Mouse (Mus musculus) adrenal gland, postnatal 36 days (tissue): Measurements from ENCODE around the gene Daxx. TPM values are rescaled to one million over a fixed set of nuclear protein-coding genes. Genes with fewer than 3 reads are reported as not detected.
"Not testable (repeated sequence)": the region's sequence is repeated elsewhere in the genome, so short reads cannot be mapped to it uniquely, and the experiment has no call there.

Experiments
- DNase-seq, 2 experiments: peaks; one replicate each; pipeline ENCODE4 v3.0.0; 2021; ENCODE audit warnings: mixed read lengths in 1 of 2
- total RNA-seq, 2 experiments: library from RNA; stranded (reverse); gene quantifications; 2 replicates each; pipeline ENCODE4 v1.2.3; 2021

Gene Daxx
- total RNA-seq, 2 experiments from 2014 or later = 29.2 to 30.2 TPM

GRCm38 (mm10) chr17:33902491-33902890 is 6.7 kb upstream of the Daxx start:
- DNase-seq = no peak

- DNase-seq = not testable (repeated sequence)
Measured at GRCm38 (mm10) chr17:33903911-33904651, 5.1 kb upstream of the Daxx start.

- not testable (repeated sequence) for DNase-seq
Measured at GRCm38 (mm10) chr17:33904835-33905234, 4.4 kb upstream of the Daxx start, which contains the start of gene Platr17. TSS of gene Platr17 (plus strand) at chr17:33905135.

GRCm38 (mm10) chr17:33908331-33909076 is 710 bp upstream of the Daxx start:
- peak; percentile 51 to 62 for DNase-seq

- peak; percentile 76 to 78 for DNase-seq
Measured at GRCm38 (mm10) chr17:33909869-33910250, 646 bp downstream of the Daxx start.

- no peak for DNase-seq
Measured at GRCm38 (mm10) chr17:33910346-33911051, 1.3 kb downstream of the Daxx start.

GRCm38 (mm10) chr17:33911052-33911812 is 2.0 kb downstream of the Daxx start:
- no peak for DNase-seq

GRCm38 (mm10) chr17:33911813-33912414 is 2.7 kb downstream of the Daxx start:
- no peak for DNase-seq

- DNase-seq = no peak
Measured at GRCm38 (mm10) chr17:33913264-33913663, 4.0 kb downstream of the Daxx start.

GRCm38 (mm10) chr17:33913905-33914304 is 4.7 kb downstream of the Daxx start:
- no peak for DNase-seq

GRCm38 (mm10) chr17:33914969-33915391 is 5.8 kb downstream of the Daxx start:
- DNase-seq = no peak

GRCm38 (mm10) chr17:33915671-33916250 is 6.5 kb downstream of the Daxx start, which contains the start of the genes Tapbp and Zbtb22:
TSS of gene Tapbp (plus strand) at chr17:33915899.
TSS of gene Zbtb22 (plus strand) at chr17:33915904.
- peak; percentile 95 to 98 for DNase-seq

GRCm38 (mm10) chr17:33916294-33916693 is 7.1 kb downstream of the Daxx start:
- DNase-seq = no peak

GRCm38 (mm10) chr17:33916847-33917655 is 7.8 kb downstream of the Daxx start:
- peak in 1 of 2 experiments; percentile 17 for DNase-seq

GRCm38 (mm10) chr17:33917656-33918292 is 8.6 kb downstream of the Daxx start:
- DNase-seq = no peak

GRCm38 (mm10) chr17:33918293-33919203 is 9.3 kb downstream of the Daxx start:
- peak in 1 of 2 experiments; percentile 48 for DNase-seq

- peak; percentile 92 to 94 for DNase-seq
Measured at GRCm38 (mm10) chr17:33919351-33920281, 10.4 kb downstream of the Daxx start.
